Mouse (Mus musculus) erythroblast, embryonic 14.5 days (primary cell): ENCODE data around the gene Dcakd. TPM values are rescaled to one million over a fixed set of nuclear protein-coding genes. Genes with fewer than 3 reads are reported as not detected.

Experiments used
- H3K27me3 ChIP-seq: 2 replicates; pipeline ENCODE4 v1.6.1; 2012; ENCODE audit warnings: inconsistent platforms; ENCODE audit not compliant: control insufficient read depth
- H3K36me3 ChIP-seq: 2 replicates; pipeline ENCODE4 v1.6.1; 2012; ENCODE audit warnings: mild to moderate bottlenecking, inconsistent platforms; ENCODE audit not compliant: control insufficient read depth
- H3K4me1 ChIP-seq: 2 replicates; pipeline ENCODE4 v1.6.1; 2012; ENCODE audit warnings: inconsistent platforms; ENCODE audit not compliant: control insufficient read depth
- H3K4me3 ChIP-seq: replicated peaks from 2 replicates; pipeline ENCODE3; 2012; ENCODE audit warnings: moderate library complexity, mild to moderate bottlenecking, inconsistent platforms
- H3K9me3 ChIP-seq: 2 replicates; pipeline ENCODE4 v1.6.1; 2012; ENCODE audit warnings: low read length, inconsistent platforms, mixed read lengths; ENCODE audit not compliant: control insufficient read depth
- GATA1 ChIP-seq: IDR thresholded peaks from 2 replicates; pipeline ENCODE4 v1.6.1; 2012; ENCODE audit warnings: low read length, inconsistent platforms, mixed read lengths
- TAL1 ChIP-seq: IDR thresholded peaks from 3 replicates; pipeline ENCODE4 v1.6.1; 2012; ENCODE audit warnings: low read length, inconsistent platforms, mixed read lengths
- polyA plus RNA-seq: library from polyadenylated mRNA; stranded (reverse); fragments of >175 nt; gene quantifications from 2 replicates; pipeline ENCODE4 v1.2.3, GENCODE M21; 2012

The Dcakd gene
- polyA plus RNA-seq, 1 experiment = 2.1 TPM

DNA sequence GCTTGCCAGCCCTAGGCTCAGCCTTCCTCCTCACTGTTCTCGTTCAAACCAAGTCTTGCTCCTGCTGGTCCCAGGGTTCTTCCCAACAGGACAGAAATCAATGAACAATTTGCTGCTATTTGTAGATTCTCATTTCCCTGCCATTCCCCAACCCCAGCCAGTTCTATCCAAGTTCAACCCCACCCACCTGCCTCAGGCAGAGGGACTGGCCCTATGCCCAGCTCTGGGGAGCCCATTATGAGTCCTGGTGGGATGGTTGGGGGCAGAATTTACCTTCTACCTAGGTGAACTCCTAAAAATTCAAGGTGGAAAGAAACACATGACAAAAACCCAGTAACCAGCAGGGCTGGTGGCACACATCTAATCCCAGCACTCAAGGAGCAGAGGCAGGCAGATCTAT lies 55.8 kb downstream of the Dcakd start:
- Histone ChIP-seq H3K36me3 (no peaks in the 10 kb centered on the region), H3K27me3 (peaks cover 49% of the 10 kb centered on the region), H3K4me1 (no peaks in the 10 kb centered on the region), H3K4me3 (no peak overlapping the region), H3K9me3 (no peaks in the 10 kb centered on the region)
- TF ChIP-seq TAL1 = no peak
- no peak for TF ChIP-seq GATA1

DNA sequence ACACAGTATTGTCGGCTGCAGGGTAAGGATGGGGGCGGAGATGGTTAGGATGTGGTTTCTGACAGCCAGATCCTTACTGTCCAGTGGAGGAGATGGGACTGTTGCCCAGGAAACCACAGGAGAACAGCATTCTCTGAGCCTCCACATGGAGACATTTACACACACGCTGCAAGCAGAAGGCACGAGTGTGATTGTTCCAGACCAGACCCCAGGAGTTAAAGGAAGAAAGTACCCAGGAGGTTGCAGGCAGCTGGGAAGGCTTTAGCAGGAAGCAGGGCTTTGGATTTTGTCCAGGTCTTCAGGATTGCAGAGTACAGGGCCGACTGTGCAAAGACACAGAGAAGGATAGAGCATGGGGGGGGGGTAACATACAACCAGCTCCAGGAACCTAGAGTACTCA lies 56.5 kb downstream of the Dcakd start:
- Histone ChIP-seq H3K9me3 (no peaks in the 10 kb centered on the region), H3K4me1 (no peaks in the 10 kb centered on the region), H3K36me3 (no peaks in the 10 kb centered on the region), H3K27me3 (peaks cover 56% of the 10 kb centered on the region), H3K4me3 (no peak overlapping the region)
- TF ChIP-seq GATA1 = no peak
- TF ChIP-seq TAL1 = no peak

DNA sequence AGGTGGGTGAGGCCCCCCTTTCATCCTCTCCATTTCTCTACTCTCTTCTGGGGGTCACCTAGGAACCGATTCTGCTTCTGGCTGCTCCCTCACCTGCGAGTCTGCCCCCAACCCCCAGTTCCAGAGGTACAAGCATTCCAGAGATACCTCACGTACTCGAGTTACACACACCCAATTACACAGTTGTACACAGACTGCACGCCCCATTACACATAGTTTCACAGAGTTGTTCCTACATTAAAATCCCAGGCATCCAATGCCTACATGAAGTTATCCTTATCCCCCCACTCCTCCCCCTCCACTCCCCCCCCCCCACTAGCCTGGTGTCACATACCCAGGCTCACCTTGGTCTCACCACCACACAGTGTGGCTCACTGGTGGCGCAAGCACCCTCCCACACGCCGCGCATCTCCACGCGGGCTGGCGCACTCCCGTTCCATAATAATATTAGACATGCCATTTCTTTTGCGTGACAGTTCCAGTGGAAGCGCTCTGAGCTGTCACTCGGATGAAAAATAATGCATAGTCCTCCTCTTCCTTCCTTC lies 63.5 kb downstream of the Dcakd start:
- no peaks in the 10 kb centered on the region for H3K4me1 ChIP-seq
- H3K36me3 ChIP-seq = no peaks in the 10 kb centered on the region
- peaks cover 80% of the 10 kb centered on the region for H3K27me3 ChIP-seq
- no peak overlapping the region for H3K4me3 ChIP-seq
- H3K9me3 ChIP-seq = no peaks in the 10 kb centered on the region
- TF ChIP-seq TAL1 (no peak), GATA1 (no peak)

DNA sequence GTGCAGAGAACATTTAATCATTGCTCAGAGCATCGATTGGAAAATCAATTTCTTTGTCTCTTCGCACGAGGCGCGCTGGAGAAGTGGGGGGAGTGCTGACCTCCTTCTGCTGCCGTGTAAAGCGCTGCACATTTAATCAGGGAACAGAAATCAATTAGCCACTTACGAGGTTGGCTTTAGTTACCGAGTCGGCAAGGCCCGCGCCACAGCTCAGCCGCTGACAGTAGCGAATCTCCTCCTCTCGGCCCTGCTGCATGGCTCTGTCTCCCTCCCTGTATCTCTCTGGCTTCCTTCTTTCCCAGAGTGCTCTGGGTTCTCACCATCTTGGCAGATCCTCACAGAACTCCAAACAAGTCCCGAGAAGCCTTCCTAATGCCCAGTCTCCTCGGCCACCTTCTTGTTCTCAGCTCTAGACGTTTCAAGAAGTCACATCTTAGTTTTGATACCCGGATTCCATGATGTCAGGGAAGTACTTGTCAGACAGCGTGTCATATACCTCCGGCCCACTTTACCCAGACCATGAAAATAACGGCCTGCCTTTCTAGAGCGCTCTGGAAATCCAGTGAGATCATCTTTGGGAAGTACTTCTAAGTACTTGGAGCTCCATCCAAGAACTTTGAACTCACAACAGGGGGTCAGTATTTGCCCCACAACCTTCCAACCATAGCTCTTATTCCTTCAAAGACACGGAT lies 64.1 kb downstream of the Dcakd start:
- Histone ChIP-seq H3K4me3 (no peak overlapping the region), H3K36me3 (no peaks in the 10 kb centered on the region), H3K4me1 (no peaks in the 10 kb centered on the region), H3K9me3 (no peaks in the 10 kb centered on the region), H3K27me3 (peaks cover 74% of the 10 kb centered on the region)
- TF ChIP-seq TAL1 (no peak), GATA1 (no peak)

DNA sequence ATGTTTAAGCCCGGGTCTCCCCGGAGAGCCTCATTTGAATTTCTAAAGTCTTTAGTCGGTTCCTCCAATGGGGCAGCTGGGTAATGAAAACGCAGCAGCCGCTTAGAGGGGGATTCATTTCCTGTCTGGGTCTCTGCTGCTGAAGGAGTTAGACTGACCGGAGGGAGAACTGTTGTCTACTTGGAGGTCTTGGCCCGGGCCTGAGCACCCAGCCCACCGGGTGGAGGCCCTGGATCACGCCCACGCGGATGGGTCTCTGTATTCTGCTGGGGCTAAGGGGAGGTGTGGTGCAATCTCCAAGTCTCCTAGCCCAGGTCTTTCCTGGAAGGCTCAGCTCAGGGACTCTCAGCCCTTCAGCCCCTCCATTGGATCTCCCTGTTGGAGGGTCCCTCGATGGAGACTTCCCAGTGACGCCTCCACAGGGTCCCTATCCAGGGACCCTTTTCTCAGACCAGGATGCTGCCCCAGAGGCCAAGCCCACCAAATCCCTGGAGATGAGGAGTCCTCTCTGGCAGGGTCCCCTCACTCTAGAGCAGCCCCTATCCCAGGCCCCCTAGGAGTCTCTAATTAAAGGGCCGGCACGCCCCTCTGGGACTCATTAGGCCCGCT lies 64.8 kb downstream of the Dcakd start:
- no peaks in the 10 kb centered on the region for H3K36me3 ChIP-seq
- H3K4me3 ChIP-seq = no peak overlapping the region
- no peaks in the 10 kb centered on the region for H3K4me1 ChIP-seq
- H3K9me3 ChIP-seq = no peaks in the 10 kb centered on the region
- peaks cover 72% of the 10 kb centered on the region for H3K27me3 ChIP-seq
- TF ChIP-seq GATA1 (no peak), TAL1 (no peak)

DNA sequence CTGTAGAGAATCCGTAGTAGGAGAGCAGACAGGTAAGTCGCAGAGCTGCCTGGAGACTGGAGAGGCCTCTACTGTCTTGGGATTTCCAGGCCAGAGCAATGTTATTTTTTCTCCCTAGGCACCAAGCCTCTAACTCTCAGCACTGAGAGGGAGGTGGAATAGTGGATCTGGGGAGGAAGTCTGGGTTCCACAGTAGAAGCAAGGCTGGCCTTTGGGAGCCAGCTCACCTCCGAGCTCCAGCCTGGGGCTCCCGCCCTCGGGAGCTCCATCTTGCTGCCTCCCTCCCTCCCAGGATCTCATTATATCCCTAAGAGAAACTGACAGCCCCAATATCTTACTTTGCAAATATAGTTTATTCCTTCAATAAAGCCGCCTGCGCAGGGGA lies 65.3 kb downstream of the Dcakd start:
- TF ChIP-seq TAL1 (no peak), GATA1 (no peak)
- H3K9me3 ChIP-seq = no peaks in the 10 kb centered on the region
- no peaks in the 10 kb centered on the region for H3K4me1 ChIP-seq
- H3K4me3 ChIP-seq = no peak overlapping the region
- H3K27me3 ChIP-seq = peaks cover 67% of the 10 kb centered on the region
- no peaks in the 10 kb centered on the region for H3K36me3 ChIP-seq

DNA sequence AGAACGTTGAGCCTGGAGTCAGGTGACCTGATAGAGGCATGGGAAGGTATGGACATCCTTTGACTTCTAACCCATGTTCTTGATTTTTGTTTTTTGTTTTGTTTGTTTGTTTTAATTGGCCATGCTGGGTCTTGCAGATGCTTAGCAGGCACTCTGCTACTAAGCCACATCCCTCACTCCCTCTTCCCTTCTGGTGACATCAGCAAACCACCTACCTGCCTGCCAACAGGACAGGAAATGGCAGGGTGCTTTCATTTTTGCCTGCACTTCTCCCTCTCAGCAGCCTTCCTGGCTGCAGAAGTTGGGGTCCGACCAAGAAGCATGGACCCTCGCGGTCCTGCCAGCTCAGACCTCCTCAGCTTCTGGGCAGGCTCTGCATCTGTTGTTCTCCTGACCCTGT lies 67.1 kb downstream of the Dcakd start:
- Histone ChIP-seq H3K27me3 (peaks cover 64% of the 10 kb centered on the region), H3K36me3 (no peaks in the 10 kb centered on the region), H3K4me3 (no peak overlapping the region), H3K4me1 (no peaks in the 10 kb centered on the region), H3K9me3 (peaks cover 3% of the 10 kb centered on the region)
- TF ChIP-seq TAL1 = no peak
- TF ChIP-seq GATA1 = no peak

DNA sequence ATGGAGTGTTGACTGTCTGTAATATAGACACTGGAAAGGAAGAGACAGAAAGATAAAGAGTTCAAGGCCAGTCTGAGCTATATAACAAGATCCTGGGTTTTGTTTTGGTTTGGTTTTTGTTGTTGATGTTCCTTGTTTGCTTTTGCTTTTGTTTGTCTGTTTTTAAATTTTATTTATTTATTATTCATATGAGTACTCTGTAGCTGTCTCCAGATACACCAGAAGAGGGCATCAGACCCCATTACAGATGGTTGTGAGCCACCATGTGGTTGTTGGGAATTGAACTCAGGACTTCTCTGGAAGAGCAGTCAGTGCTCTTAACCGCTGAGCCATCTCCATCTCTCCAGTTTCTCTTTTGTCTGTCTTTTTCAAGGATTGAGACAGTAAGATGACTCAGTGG lies 69.3 kb downstream of the Dcakd start:
- Histone ChIP-seq H3K9me3 (peaks cover 4% of the 10 kb centered on the region), H3K36me3 (no peaks in the 10 kb centered on the region), H3K4me1 (no peaks in the 10 kb centered on the region), H3K27me3 (peaks cover 60% of the 10 kb centered on the region), H3K4me3 (no peak overlapping the region)
- TF ChIP-seq TAL1 (no peak), GATA1 (no peak)

DNA sequence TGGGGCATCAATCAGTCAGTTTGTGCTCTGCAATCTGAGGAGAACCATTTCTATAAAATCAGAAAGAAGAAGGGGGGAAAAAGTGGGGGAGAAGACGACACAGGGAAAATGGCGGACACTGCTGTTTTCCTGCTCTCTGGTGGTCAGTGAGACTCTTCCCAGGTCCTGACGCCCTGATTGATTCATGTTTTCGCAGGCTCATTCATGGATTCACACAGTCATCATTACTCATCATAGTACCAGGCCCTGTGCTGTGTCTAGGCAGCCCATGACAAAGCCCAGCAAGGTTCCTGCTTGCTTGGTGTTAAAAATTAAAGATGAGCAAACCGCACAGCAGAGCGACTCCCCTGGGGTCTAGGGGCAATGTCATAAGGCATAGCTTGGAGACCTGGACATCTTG lies 69.7 kb downstream of the Dcakd start:
- Histone ChIP-seq H3K4me1 (no peaks in the 10 kb centered on the region), H3K36me3 (no peaks in the 10 kb centered on the region), H3K4me3 (no peak overlapping the region), H3K27me3 (peaks cover 58% of the 10 kb centered on the region), H3K9me3 (peaks cover 4% of the 10 kb centered on the region)
- TF ChIP-seq GATA1 (no peak), TAL1 (no peak)
